Mouse (Mus musculus): ENCODE data around the gene Prss38.

- no peak for TF ChIP-seq CTCF (IDR thresholded peaks at IDR 0.05)
- no peak for TF ChIP-seq EP300 (IDR thresholded peaks at IDR 0.05)
These were observed 43.3 kb upstream of the Prss38 start for GRCm38 (mm10) chr11:59418708-59419107.
